Mouse (Mus musculus) olfactory bulb, adult 2 months (tissue): ENCODE results near the gene Tdrd3. TPM values are rescaled to one million over a fixed set of nuclear protein-coding genes. Genes with fewer than 3 reads are reported as not detected.

ENCODE experiments used
- H3K27ac ChIP-seq: fragments of 200-500 bp; 2 replicates; pipeline ENCODE4 v1.5.1; 2012; ENCODE audit warnings: low read depth, low read length; ENCODE audit not compliant: insufficient read depth
- H3K4me1 ChIP-seq: fragments of 200-500 bp; 2 replicates; pipeline ENCODE4 v1.6.1; 2012; ENCODE audit warnings: low read length; ENCODE audit not compliant: control insufficient read depth, insufficient read depth
- H3K4me3 ChIP-seq: fragments of 200-500 bp; 2 replicates; pipeline ENCODE4 v1.5.1; 2012; ENCODE audit warnings: mild to moderate bottlenecking, low read depth, low read length, moderate library complexity; ENCODE audit not compliant: insufficient read depth
- CTCF ChIP-seq: fragments of 200-500 bp; IDR thresholded peaks from 2 replicates; pipeline ENCODE4 v1.5.1; 2012; ENCODE audit warnings: low read depth, mild to moderate bottlenecking, low read length, moderate library complexity; ENCODE audit not compliant: insufficient read depth
- POLR2A ChIP-seq: fragments of 200-500 bp; IDR thresholded peaks from 2 replicates; pipeline ENCODE4 v1.6.1; 2012; ENCODE audit warnings: mild to moderate bottlenecking, low read depth, low read length, moderate library complexity; ENCODE audit not compliant: insufficient read depth
- WGBS: fragments of 180-500 bp; shearing (Covaris S2); methylation state at CpG from one replicate; pipeline ENCODE4 v1.1.7; 2018; 5-methylcytosine and 5-hydroxymethylcytosine counted together
- polyA plus RNA-seq: library from polyadenylated mRNA; stranded (reverse); fragments of >200 nt; gene quantifications from 2 replicates; pipeline ENCODE4 v1.2.4, GENCODE M21; 2012; ENCODE audit warnings: low replicate concordance; ENCODE audit not compliant: missing spikeins, insufficient read depth, insufficient read length

Gene Tdrd3
- polyA plus RNA-seq, 1 experiment: not detected

- WGBS: 0% methylated on average over 3 of the region's 3 CpGs
- H3K4me1 ChIP-seq: peaks cover 2% of the 10 kb centered on the region; the same call in 1 of the 2 replicates
- TF ChIP-seq CTCF (no peak), POLR2A (no peak)
- peak overlapping the region; percentile 49; the same call in 1 of the 2 replicates for H3K27ac ChIP-seq
- H3K4me3 ChIP-seq: peak overlapping the region; percentile 60
Observed at GRCm38 (mm10) chr14:87417691-87418070, 1.2 kb downstream of the Tdrd3 start.

DNA sequence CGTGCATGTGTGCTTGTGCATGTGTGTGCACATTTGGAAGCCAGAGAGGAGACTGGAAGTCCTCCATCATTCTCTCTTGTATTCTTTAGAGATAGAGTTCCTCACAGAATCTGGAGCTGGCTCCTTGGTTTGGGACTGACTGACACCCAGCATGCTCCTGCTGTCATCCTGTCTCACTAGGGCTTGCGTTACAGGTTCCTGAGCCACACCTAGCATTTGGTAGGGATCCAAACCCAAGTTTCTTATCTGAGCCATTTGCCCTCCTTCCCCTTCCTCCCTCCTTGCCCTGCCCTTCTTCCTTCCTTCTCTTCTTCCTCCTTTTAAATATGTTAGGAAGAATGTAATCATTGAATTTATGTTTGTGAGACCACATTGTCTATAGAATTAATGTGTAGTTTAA, 3.3 kb downstream of the Tdrd3 start:
- Histone ChIP-seq H3K4me3 (no peak overlapping the region), H3K4me1 (peaks cover 2% of the 10 kb centered on the region; the same call in 1 of the 2 replicates), H3K27ac (no peak overlapping the region)
- TF ChIP-seq CTCF (no peak), POLR2A (no peak)
- 88% methylated on average over 2 of the region's 2 CpGs for WGBS

GRCm38 (mm10) chr14:87420576-87420975, 4.1 kb downstream of the Tdrd3 start:
- Histone ChIP-seq H3K27ac (no peak overlapping the region), H3K4me3 (no peak overlapping the region), H3K4me1 (no peaks in the 10 kb centered on the region)
- 76% methylated on average over 4 of the region's 4 CpGs for WGBS
- no peak for TF ChIP-seq CTCF
- no peak for TF ChIP-seq POLR2A

DNA sequence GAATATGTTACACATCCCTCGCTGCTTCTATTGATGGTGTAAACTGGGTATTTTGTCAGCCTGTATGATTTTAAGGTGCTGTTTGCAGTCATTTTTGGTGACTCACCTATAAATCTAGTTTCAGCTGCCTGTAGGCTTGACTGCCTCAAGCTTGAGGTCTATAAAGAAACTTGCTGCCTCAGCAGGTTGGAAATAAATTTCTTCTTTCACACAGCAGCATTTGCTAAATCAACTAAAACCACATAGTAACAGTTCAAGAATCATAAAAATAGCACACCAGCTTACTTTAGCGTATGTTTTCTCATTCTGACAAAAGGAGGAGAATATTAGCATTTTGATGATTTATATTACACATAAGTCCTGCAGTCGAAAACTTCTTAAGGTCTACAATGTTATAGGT, 6.0 kb downstream of the Tdrd3 start:
- 83% methylated on average over 3 of the region's 3 CpGs for whole genome bisulfite sequencing
- TF ChIP-seq POLR2A (no peak), CTCF (no peak)
- no peaks in the 10 kb centered on the region for H3K4me1 ChIP-seq
- no peak overlapping the region for H3K27ac ChIP-seq
- H3K4me3 ChIP-seq: no peak overlapping the region

DNA sequence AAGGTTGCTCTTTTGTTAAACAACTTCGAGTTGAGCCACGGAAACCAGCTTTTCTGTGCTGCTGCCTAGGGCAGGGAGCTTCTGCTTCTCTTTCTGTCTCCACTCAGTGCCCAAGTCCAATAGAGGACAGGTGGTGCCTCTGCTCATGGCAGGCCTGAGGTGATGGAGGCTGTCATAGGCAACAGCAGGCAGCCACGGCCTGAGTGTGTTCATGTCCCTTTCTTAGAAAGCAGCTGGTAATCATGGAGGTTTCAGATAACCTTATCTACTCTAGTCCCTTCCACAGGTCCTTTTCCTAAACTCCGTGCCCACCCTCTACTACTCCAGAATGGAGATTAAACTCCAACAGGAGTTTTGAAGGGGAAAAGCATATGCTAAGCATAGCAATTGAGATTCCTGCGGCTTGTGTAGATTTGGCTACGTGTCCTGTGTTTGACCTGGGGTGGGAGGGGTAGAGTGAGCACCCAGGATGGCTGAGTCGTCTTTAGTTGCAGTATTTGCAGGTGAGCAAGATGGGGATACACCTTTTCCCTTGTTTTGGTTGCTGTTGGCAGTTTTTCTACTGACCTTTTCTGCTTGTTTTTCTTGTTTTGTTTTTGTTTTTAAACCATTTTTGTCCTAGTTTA, 10.0 kb downstream of the Tdrd3 start:
- WGBS: 78% methylated on average over 7 of the region's 7 CpGs

DNA sequence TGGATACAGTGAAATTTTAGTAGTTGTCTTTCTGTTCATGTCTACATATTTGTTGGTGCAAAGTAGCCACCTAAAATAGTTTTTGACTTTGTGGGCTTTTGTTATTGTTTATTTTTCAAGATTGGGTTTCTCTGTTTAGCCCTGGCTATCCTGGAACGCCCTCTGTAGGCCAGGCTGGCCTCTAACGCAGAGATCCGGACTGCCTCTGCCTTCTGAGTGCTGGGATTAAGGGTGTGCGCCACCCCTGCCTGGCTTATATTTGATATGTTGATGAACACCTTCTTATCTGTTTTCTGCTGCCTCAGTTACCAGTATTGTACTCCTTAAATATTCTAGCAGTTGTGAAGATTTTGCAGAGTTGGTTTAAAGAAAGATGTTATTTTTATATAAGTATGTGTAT, 10.6 kb downstream of the Tdrd3 start:
- WGBS: 97% methylated on average over 4 of the region's 4 CpGs
- no peak overlapping the region for H3K4me3 ChIP-seq
- TF ChIP-seq CTCF (no peak), POLR2A (no peak)
- H3K4me1 ChIP-seq: no peaks in the 10 kb centered on the region
- H3K27ac ChIP-seq: no peak overlapping the region

More for the DNA sequence above, 10.0 kb downstream of the Tdrd3 start:
- Histone ChIP-seq H3K4me3 (no peak overlapping the region), H3K27ac (no peak overlapping the region), H3K4me1 (no peaks in the 10 kb centered on the region)
- no peak for TF ChIP-seq POLR2A
- no peak for TF ChIP-seq CTCF

DNA sequence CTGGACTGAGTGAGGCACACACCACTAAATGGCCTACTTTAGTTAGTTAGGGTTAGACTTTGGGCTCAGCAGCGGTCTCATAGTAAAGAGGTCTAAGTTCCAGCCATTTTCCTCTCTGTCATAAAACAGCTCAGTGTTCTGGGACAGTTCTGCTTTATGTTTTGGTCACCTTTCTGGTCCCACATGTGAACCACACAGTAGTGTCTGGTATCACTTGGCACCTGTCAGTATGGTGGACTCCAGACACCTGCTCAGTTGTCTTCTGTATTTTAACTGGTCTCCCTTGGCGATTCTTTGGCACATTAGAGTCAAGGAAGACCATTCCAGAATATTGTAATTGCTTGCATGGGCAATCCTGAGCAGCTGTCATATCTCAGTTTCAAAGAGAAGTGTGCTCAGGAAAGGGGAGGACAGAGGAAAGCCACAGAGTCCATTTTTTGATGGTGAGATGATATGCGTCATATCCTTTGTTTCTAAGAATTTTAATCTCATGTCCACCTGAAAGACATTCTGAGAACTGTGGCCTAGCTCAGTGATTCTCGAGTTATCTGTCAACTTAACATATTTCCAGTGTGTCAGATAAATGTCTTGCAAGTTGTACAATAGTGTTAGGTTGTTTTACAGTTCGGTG, 11.3 kb downstream of the Tdrd3 start:
- no peak overlapping the region for H3K27ac ChIP-seq
- H3K4me1 ChIP-seq: no peaks in the 10 kb centered on the region
- no peak for TF ChIP-seq CTCF
- TF ChIP-seq POLR2A: no peak
- no peak overlapping the region for H3K4me3 ChIP-seq
- 90% methylated on average over 5 of the region's 5 CpGs for WGBS

- Histone ChIP-seq H3K4me3 (no peak overlapping the region), H3K4me1 (no peaks in the 10 kb centered on the region), H3K27ac (no peak overlapping the region)
- no peak for TF ChIP-seq CTCF
- TF ChIP-seq POLR2A: no peak
- WGBS: 83% methylated on average over 5 of the region's 5 CpGs
Observed at GRCm38 (mm10) chr14:87433390-87433915, 17.0 kb downstream of the Tdrd3 start.

GRCm38 (mm10) chr14:87435382-87435781, 18.9 kb downstream of the Tdrd3 start:
- TF ChIP-seq POLR2A (no peak), CTCF (no peak)
- Histone ChIP-seq H3K4me3 (no peak overlapping the region), H3K27ac (no peak overlapping the region), H3K4me1 (no peaks in the 10 kb centered on the region)
- 81% methylated on average over 4 of the region's 4 CpGs for WGBS
